Mouse (Mus musculus) limb, embryonic 15.5 days (tissue): Measurements from ENCODE around the gene Plxdc2. TPM values are rescaled to one million over a fixed set of nuclear protein-coding genes. Genes with fewer than 3 reads are reported as not detected.

Experiments used
- ATAC-seq: fragments of 200-750 bp; cut with Nextera tagmentation; 2 replicates; pipeline ENCODE4 v1.8.0; 2017; ENCODE audit warnings: low read depth, moderate TSS enrichment; ENCODE audit not compliant: insufficient number of reproducible peaks, low FRiP score, low TSS enrichment
- H3K27ac ChIP-seq: fragments of 300-500 bp; sonication (generic); 2 replicates; pipeline ENCODE4 v1.5.1; 2015; ENCODE audit warnings: moderate library complexity, mild to moderate bottlenecking, inconsistent platforms
- H3K27me3 ChIP-seq: fragments of 300-500 bp; sonication (generic); 2 replicates; pipeline ENCODE4 v1.6.1; 2015; ENCODE audit warnings: inconsistent platforms
- H3K36me3 ChIP-seq: fragments of 300-500 bp; sonication (generic); 2 replicates; pipeline ENCODE4 v1.6.1; 2015; ENCODE audit warnings: inconsistent platforms
- H3K4me1 ChIP-seq: fragments of 300-500 bp; sonication (generic); 2 replicates; pipeline ENCODE4 v1.6.1; 2015; ENCODE audit warnings: inconsistent platforms
- H3K4me2 ChIP-seq: fragments of 300-500 bp; sonication (generic); 2 replicates; pipeline ENCODE4 v1.6.1; 2015; ENCODE audit warnings: mild to moderate bottlenecking, inconsistent platforms
- H3K4me3 ChIP-seq: fragments of 300-500 bp; sonication (generic); 2 replicates; pipeline ENCODE4 v1.5.1; 2015; ENCODE audit warnings: mild to moderate bottlenecking, inconsistent platforms
- H3K9ac ChIP-seq: fragments of 300-500 bp; sonication (generic); 2 replicates; pipeline ENCODE4 v1.6.1; 2015; ENCODE audit warnings: inconsistent platforms
- H3K9me3 ChIP-seq: fragments of 300-500 bp; sonication (generic); 2 replicates; pipeline ENCODE4 v1.6.1; 2016; ENCODE audit warnings: inconsistent platforms
- WGBS: fragments of 180-500 bp; shearing (Covaris S2); methylation state at CpG from one replicate; pipeline ENCODE4 v1.1.7; 2015; 5-methylcytosine and 5-hydroxymethylcytosine counted together
- polyA plus RNA-seq: library from polyadenylated mRNA; unstranded; fragments of >200 nt; fragmentation: Nextera tagmentation; extraction: Ambion mirVana; gene quantifications from 2 replicates; pipeline ENCODE4 v1.2.1, GENCODE M21; 2015

Plxdc2 gene
- polyA plus RNA-seq, 1 experiment from 2014 or later, result 59.5 TPM

- ATAC-seq, result no peak
- no peaks in the 10 kb centered on the region for H3K36me3 ChIP-seq
- H3K9ac ChIP-seq, result no peak overlapping the region
- peaks cover 13% of the 10 kb centered on the region; the same call in 1 of the 2 replicates for H3K4me1 ChIP-seq
- no peak overlapping the region for H3K4me2 ChIP-seq
- 66% methylated on average over 4 of the region's 4 CpGs for WGBS
- H3K27me3 ChIP-seq, result no peaks in the 10 kb centered on the region
- no peaks in the 10 kb centered on the region for H3K9me3 ChIP-seq
- no peak overlapping the region for H3K27ac ChIP-seq
- H3K4me3 ChIP-seq, result no peak overlapping the region
Measured at GRCm38 (mm10) chr2:16447936-16448335, 91.8 kb downstream of the Plxdc2 start.

- H3K27me3 ChIP-seq, result no peaks in the 10 kb centered on the region
- ATAC-seq, result peak; percentile 72
- peaks cover 13% of the 10 kb centered on the region; the same call in 1 of the 2 replicates for H3K4me1 ChIP-seq
- H3K4me2 ChIP-seq, result peak overlapping the region; percentile 4; the same call in 1 of the 2 replicates
- 25% methylated on average over 7 of the region's 7 CpGs for WGBS
- H3K9me3 ChIP-seq, result no peaks in the 10 kb centered on the region
- H3K4me3 ChIP-seq, result no peak overlapping the region
- no peak overlapping the region for H3K9ac ChIP-seq
- H3K36me3 ChIP-seq, result no peaks in the 10 kb centered on the region
- H3K27ac ChIP-seq, result peak overlapping the region; percentile 72
Measured at GRCm38 (mm10) chr2:16450838-16451665, 94.9 kb downstream of the Plxdc2 start.

- H3K4me1 ChIP-seq, result peaks cover 13% of the 10 kb centered on the region; the same call in 1 of the 2 replicates
- H3K9me3 ChIP-seq, result no peaks in the 10 kb centered on the region
- no peak overlapping the region for H3K9ac ChIP-seq
- no peaks in the 10 kb centered on the region for H3K27me3 ChIP-seq
- no peaks in the 10 kb centered on the region for H3K36me3 ChIP-seq
- ATAC-seq, result no peak
- H3K4me2 ChIP-seq, result no peak overlapping the region
- 78% methylated on average over 4 of the region's 4 CpGs for WGBS
- no peak overlapping the region for H3K4me3 ChIP-seq
- peak overlapping the region; percentile 72 for H3K27ac ChIP-seq
Measured at GRCm38 (mm10) chr2:16451666-16452009, 95.5 kb downstream of the Plxdc2 start.

GRCm38 (mm10) chr2:16452080-16452479, 96.0 kb downstream of the Plxdc2 start:
- H3K9ac ChIP-seq, result no peak overlapping the region
- WGBS, result 92% methylated on average over 3 of the region's 3 CpGs
- no peak for ATAC-seq
- no peaks in the 10 kb centered on the region for H3K27me3 ChIP-seq
- H3K27ac ChIP-seq, result no peak overlapping the region
- no peaks in the 10 kb centered on the region for H3K36me3 ChIP-seq
- H3K4me3 ChIP-seq, result no peak overlapping the region
- H3K9me3 ChIP-seq, result no peaks in the 10 kb centered on the region
- H3K4me1 ChIP-seq, result peaks cover 13% of the 10 kb centered on the region; the same call in 1 of the 2 replicates
- H3K4me2 ChIP-seq, result no peak overlapping the region

- Histone ChIP-seq H3K27ac (no peak overlapping the region), H3K36me3 (no peaks in the 10 kb centered on the region), H3K4me2 (no peak overlapping the region), H3K27me3 (no peaks in the 10 kb centered on the region), H3K4me1 (peaks cover 8% of the 10 kb centered on the region; the same call in 1 of the 2 replicates), H3K4me3 (no peak overlapping the region), H3K9ac (no peak overlapping the region), H3K9me3 (no peaks in the 10 kb centered on the region)
- no peak for ATAC-seq
- WGBS, result 92% methylated on average over 1 of the region's 1 CpGs
Measured at GRCm38 (mm10) chr2:16456264-16456780, 100.2 kb downstream of the Plxdc2 start.

- H3K27ac ChIP-seq, result no peak overlapping the region
- no peaks in the 10 kb centered on the region for H3K36me3 ChIP-seq
- WGBS, result 50% methylated on average over 1 of the region's 1 CpGs
- H3K9me3 ChIP-seq, result no peaks in the 10 kb centered on the region
- H3K27me3 ChIP-seq, result no peaks in the 10 kb centered on the region
- H3K4me2 ChIP-seq, result no peak overlapping the region
- H3K4me3 ChIP-seq, result no peak overlapping the region
- H3K4me1 ChIP-seq, result peaks cover 3% of the 10 kb centered on the region; the same call in 1 of the 2 replicates
- no peak for ATAC-seq
- no peak overlapping the region for H3K9ac ChIP-seq
Measured at GRCm38 (mm10) chr2:16459490-16459889, 103.4 kb downstream of the Plxdc2 start.

- H3K4me1 ChIP-seq, result no peaks in the 10 kb centered on the region
- 37% methylated on average over 3 of the region's 3 CpGs for WGBS
Measured at GRCm38 (mm10) chr2:16470099-16470498, 114.0 kb downstream of the Plxdc2 start.

GRCm38 (mm10) chr2:16483943-16484342, 127.8 kb downstream of the Plxdc2 start:
- no peak for ATAC-seq
- H3K27me3 ChIP-seq, result no peaks in the 10 kb centered on the region
- no peak overlapping the region for H3K4me3 ChIP-seq
- WGBS, result 51% methylated on average over 2 of the region's 2 CpGs
- no peak overlapping the region for H3K4me2 ChIP-seq
- H3K9me3 ChIP-seq, result no peaks in the 10 kb centered on the region
- H3K4me1 ChIP-seq, result no peaks in the 10 kb centered on the region
- no peak overlapping the region for H3K9ac ChIP-seq
- H3K27ac ChIP-seq, result no peak overlapping the region
- H3K36me3 ChIP-seq, result no peaks in the 10 kb centered on the region

More at GRCm38 (mm10) chr2:16470099-16470498, 114.0 kb downstream of the Plxdc2 start:
- no peaks in the 10 kb centered on the region for H3K27me3 ChIP-seq
- no peak overlapping the region for H3K9ac ChIP-seq
- no peak overlapping the region for H3K4me2 ChIP-seq
- H3K27ac ChIP-seq, result no peak overlapping the region
- no peak for ATAC-seq
- H3K4me3 ChIP-seq, result no peak overlapping the region
- no peaks in the 10 kb centered on the region for H3K9me3 ChIP-seq
- no peaks in the 10 kb centered on the region for H3K36me3 ChIP-seq

GRCm38 (mm10) chr2:16485970-16486369, 129.9 kb downstream of the Plxdc2 start:
- H3K4me1 ChIP-seq, result no peaks in the 10 kb centered on the region
- 21% methylated on average over 3 of the region's 3 CpGs for WGBS
- no peaks in the 10 kb centered on the region for H3K27me3 ChIP-seq
- ATAC-seq, result no peak
- H3K9me3 ChIP-seq, result no peaks in the 10 kb centered on the region
- no peak overlapping the region for H3K27ac ChIP-seq
- no peak overlapping the region for H3K4me2 ChIP-seq
- H3K9ac ChIP-seq, result no peak overlapping the region
- no peak overlapping the region for H3K4me3 ChIP-seq
- H3K36me3 ChIP-seq, result no peaks in the 10 kb centered on the region

- ATAC-seq, result no peak
- 30% methylated on average over 3 of the region's 3 CpGs for WGBS
- H3K27me3 ChIP-seq, result no peaks in the 10 kb centered on the region
Measured at GRCm38 (mm10) chr2:16491242-16491641, 135.1 kb downstream of the Plxdc2 start.

GRCm38 (mm10) chr2:16502843-16503242, 146.7 kb downstream of the Plxdc2 start:
- no peak overlapping the region for H3K4me2 ChIP-seq
- no peaks in the 10 kb centered on the region for H3K9me3 ChIP-seq
- no peak overlapping the region for H3K9ac ChIP-seq
- no peak overlapping the region for H3K4me3 ChIP-seq
- H3K4me1 ChIP-seq, result no peaks in the 10 kb centered on the region
- no peaks in the 10 kb centered on the region for H3K27me3 ChIP-seq
- no peaks in the 10 kb centered on the region for H3K36me3 ChIP-seq
- no peak overlapping the region for H3K27ac ChIP-seq
- WGBS, result 50% methylated on average over 1 of the region's 1 CpGs
- ATAC-seq, result no peak

More at GRCm38 (mm10) chr2:16491242-16491641, 135.1 kb downstream of the Plxdc2 start:
- Histone ChIP-seq H3K27ac (no peak overlapping the region), H3K9ac (no peak overlapping the region), H3K4me3 (no peak overlapping the region), H3K36me3 (no peaks in the 10 kb centered on the region), H3K4me1 (no peaks in the 10 kb centered on the region), H3K9me3 (no peaks in the 10 kb centered on the region), H3K4me2 (no peak overlapping the region)

GRCm38 (mm10) chr2:16507540-16508230, 151.6 kb downstream of the Plxdc2 start:
- Histone ChIP-seq H3K9ac (no peak overlapping the region), H3K4me3 (no peak overlapping the region), H3K9me3 (no peaks in the 10 kb centered on the region), H3K36me3 (no peaks in the 10 kb centered on the region), H3K4me2 (no peak overlapping the region), H3K27me3 (no peaks in the 10 kb centered on the region), H3K27ac (no peak overlapping the region), H3K4me1 (no peaks in the 10 kb centered on the region)
- ATAC-seq, result no peak
- 78% methylated on average over 3 of the region's 3 CpGs for WGBS
